Mouse (Mus musculus) testis, postnatal 14 days (tissue): Measurements from ENCODE around the gene Sfxn4.
"Not testable (repeated sequence)": the region's sequence is repeated elsewhere in the genome, so short reads cannot be mapped to it uniquely, and the experiment has no call there.

Source experiments
- DNase-seq: peaks from one replicate; pipeline ENCODE4 v3.0.0; 2021; ENCODE audit warnings: low spot score

Gene Sfxn4

GRCm38 (mm10) chr19:60860868-60861700, at the start of gene Sfxn4:
Gene Sfxn4, minus strand, starts transcription at chr19:60861479.
- peak; percentile 91 for DNase-seq

GRCm38 (mm10) chr19:60910304-60910703, 49.0 kb upstream of the Sfxn4 start:
- no peak for DNase-seq

DNA sequence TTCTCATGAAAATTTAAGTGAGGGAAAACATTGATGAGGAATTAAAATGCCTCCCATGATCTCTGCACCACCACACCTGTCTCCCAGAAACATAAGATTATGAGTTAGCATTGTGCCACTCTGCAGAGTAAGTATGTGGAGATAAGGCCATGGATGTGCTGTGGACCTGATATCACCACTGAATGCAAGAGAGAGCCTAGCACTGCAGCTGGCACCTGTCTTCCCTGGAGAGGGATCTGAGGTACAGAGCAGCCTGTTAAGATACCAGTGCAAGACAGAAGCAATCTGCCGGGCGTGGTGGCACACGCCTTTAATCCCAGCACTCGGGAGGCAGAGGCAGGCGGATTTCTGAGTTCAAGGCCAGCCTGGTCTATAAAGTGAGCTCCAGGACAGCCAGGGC, 44.2 kb upstream of the Sfxn4 start:
- DNase-seq, result no peak

DNA sequence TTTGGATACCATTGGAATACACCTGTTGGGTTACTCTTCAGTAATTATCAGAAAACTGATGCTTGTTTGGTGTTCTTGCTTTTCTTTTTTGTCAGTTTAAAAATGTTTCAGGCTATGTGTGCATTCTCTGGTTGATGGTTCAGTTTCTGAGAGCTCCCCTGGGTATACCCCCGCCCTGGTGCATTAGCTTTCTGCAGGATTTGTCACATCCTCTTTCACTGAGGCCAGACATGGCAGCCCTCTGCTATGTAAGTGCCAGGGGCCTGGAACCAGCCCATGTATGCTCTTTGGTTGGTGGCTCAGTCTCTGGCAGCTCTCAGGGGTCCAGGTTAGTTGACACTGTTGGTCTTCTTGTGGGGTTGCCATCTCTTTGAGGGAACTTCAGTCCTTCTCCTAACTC, 42.7 kb upstream of the Sfxn4 start:
- no peak for DNase-seq

GRCm38 (mm10) chr19:60903139-60903538, 41.9 kb upstream of the Sfxn4 start:
- no peak for DNase-seq

DNA sequence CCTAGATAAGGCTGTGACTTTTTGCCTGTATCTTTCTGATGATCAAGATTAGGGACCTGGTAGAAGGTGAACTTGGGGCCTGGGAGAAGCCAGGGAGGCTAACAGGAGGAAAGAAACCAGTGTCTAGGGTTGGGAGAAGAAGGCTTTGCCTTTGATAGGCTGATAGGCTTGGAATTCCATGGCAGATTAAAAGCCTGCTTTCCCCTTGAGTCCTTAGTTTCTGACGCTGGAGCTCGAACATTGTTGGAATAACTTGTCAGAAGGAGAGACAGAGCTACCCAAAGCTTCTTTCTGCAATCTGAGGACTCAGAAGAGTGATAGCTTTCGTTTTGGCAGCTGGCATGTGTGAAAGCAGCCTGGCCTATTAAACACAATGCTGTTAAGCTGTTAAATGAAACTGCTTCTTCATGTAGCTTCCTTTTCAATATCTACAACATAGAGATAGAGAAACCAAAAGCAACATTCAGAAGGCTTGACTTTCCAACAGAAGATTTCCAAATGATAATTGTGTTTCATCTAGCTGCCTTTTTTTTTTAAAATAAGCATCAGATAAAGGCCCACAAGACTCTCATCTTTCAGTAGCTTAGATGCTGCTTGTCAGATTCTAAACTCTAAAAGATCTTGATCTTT, 34.1 kb upstream of the Sfxn4 start:
- no peak for DNase-seq

GRCm38 (mm10) chr19:60891934-60892547, 30.8 kb upstream of the Sfxn4 start:
- DNase-seq, result peak; percentile 45

- DNase-seq, result no peak
These were observed 29.8 kb upstream of the Sfxn4 start for GRCm38 (mm10) chr19:60891123-60891470.

DNA sequence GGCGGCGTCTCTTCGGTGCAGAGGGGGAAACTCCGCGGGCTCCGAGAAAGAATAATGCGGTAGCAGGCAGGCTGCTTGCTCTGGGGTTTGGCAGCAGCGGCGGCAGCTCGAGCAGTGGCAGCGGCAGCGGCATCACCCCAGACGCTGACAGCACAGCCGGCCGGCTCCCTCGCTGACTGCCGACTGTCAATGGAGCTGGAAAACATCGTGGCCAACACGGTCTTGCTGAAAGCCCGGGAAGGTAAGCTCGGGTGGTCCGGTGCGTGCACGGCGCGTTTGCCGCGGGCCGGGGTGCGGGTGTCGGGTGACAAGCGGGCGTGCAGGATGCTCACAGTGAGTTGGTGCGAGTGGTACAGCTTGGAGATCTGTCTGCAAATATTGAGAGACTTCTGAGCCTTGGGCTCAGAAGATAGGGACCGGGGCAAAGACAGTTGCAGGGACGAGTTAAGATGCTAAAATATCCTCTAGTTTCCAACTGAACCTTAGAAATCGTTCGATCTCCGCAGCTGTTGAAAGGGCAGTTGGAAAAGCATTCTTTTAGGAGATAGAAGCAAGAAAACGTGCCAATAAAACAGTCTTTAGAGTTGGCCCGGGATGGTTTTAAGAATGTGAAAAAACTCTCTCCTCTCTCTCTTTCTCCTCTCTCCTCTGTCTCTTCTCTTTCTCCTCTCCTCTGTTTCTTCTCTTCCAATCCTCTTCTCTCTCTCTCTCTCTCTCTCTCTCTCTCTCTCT, 29.3 kb upstream of the Sfxn4 start:
- DNase-seq, result peak; percentile 65

- DNase-seq, result peak; percentile 96
These were observed 28.5 kb upstream of the Sfxn4 start, which contains the start of gene Grk5 for GRCm38 (mm10) chr19:60889714-60890315. Gene Grk5, plus strand, starts transcription at chr19:60889749.

GRCm38 (mm10) chr19:60889101-60889713, 27.9 kb upstream of the Sfxn4 start:
- DNase-seq, result peak; percentile 64

- DNase-seq, result no peak
These were observed 26.4 kb upstream of the Sfxn4 start for GRCm38 (mm10) chr19:60887637-60888036.

- peak; percentile 23 for DNase-seq
These were observed 21.9 kb upstream of the Sfxn4 start for GRCm38 (mm10) chr19:60883129-60883528.

DNA sequence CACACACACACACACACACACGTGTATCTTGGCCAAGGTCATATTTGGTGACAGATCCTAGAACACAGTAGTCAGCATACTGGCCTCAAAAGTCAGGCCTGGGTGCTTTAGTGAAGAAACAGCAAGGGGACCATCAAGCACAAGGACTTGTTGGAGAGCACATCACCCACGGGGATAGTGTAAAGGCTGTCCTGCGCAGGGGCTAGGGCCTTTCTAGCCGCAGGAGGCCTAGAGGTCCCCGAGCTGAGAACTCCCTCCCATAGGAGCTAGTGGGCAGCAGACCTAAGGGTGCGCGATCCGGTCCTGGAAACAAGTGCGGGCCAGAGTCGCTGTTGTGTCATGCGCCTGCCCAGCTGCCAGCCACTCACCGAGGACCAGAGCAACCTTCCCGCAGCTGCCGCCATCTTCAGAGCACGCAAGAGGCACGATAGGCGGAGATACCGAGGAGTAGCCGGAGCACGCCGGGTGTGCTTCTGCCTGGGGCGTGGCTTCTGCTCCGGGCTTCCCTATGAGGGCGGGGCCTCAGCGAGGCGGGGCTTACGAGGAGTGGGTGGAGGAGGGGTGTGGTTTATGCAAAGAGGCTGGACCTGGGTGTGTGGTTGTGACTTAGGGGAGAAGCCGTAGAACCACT, 12.9 kb upstream of the Sfxn4 start, which contains the start of gene Prdx3:
TSS of gene Prdx3 (minus strand) at position 493 of the 631 bp plus-strand sequence.
- peak; percentile 93 for DNase-seq

DNA sequence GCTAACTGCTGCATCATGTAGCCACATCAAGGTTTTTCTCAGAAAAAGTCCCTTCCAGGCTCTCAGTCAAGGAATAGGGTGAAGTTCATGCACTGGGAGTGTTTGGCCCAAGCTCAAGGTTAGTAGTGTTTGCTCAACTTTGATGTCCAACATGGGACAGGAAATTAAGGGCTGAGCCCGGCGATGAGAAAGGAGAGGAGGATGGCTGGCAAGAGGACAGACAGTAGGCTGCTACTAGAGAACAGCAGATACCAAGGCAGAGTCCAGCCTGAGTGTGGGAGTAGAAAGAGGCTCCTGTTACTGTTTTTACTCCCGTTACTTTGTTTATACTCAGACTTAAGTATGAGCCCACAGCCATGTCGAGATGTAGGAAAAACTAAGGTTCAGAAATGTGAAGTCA, 12.2 kb upstream of the Sfxn4 start:
- DNase-seq, result peak; percentile 84

- no peak for DNase-seq
These were observed 11.0 kb upstream of the Sfxn4 start for GRCm38 (mm10) chr19:60872272-60872671.

GRCm38 (mm10) chr19:60871366-60871765, 10.1 kb upstream of the Sfxn4 start:
- no peak for DNase-seq

DNA sequence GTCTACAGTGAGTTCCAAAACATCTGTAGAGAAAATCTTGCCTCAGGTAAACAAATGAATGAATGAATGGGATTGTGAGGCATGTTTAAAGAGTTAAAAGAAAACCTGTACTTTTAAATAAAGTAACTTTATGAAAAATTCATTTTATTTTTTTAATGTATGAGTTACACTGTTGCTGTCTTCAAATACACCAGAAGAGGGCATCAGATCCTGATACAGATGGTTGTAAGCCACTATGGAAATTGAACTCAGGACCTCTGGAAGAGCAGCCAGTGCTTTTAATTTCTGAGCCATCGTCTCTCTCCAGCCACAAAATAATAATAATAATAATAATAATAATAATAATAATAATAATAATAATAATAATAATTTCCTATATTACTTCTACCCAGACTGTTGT, 9.2 kb upstream of the Sfxn4 start:
- DNase-seq, result no peak

DNA sequence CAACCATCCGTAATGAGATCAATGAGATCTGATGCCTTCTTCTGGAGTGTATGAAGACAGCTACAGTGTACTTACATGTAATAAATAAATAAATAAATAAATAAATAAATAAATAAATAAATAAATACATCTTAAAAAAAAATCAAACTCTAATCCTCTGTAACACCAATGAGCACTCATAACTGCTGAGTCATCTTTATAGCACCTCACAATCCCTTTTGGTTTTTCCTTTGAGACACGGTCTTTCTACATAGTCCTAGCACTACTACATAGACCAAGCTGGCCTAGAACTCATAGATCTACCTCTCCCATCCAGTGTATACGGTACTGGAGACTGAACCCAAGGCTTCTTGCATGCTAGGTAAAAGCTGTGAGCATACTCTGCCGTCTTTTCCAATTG, 4.9 kb upstream of the Sfxn4 start:
- DNase-seq, result not testable (repeated sequence)

- no peak for DNase-seq
These were observed 15.5 kb downstream of the Sfxn4 start for GRCm38 (mm10) chr19:60845731-60846130.

DNA sequence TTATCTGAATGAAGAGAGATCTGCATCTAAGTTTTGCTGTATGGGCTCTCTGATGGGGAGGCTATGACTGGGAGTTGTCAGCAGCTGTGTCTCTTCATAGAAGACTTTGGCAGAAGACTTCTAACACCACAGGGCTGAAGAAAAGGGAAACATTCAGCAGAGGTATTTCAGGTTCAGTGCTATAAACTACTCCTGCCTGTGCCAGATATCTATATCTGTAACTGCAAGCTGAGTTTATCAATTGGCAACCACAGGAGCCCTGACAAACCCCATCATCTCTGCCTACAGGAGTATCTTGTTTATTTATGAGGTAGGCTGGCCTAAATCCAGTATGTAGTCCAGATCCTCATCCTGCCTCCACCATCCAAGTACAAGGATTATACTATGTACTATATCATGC, 18.0 kb downstream of the Sfxn4 start:
- no peak for DNase-seq
